Mouse (Mus musculus) megakaryocyte, embryonic 14.5 days (primary cell): ENCODE results near the gene Zfp316. TPM values are rescaled to one million over a fixed set of nuclear protein-coding genes. Genes with fewer than 3 reads are reported as not detected.

ENCODE experiments used
- H3K27me3 ChIP-seq: replicated peaks from 2 replicates; pipeline ENCODE3; 2012; ENCODE audit warnings: inconsistent platforms
- H3K36me3 ChIP-seq: replicated peaks from 2 replicates; pipeline ENCODE3; 2012; ENCODE audit warnings: low read length, inconsistent platforms, mixed read lengths
- H3K4me1 ChIP-seq: 2 replicates; pipeline ENCODE4 v1.6.1; 2012; ENCODE audit warnings: inconsistent platforms
- H3K4me3 ChIP-seq: replicated peaks from 2 replicates; pipeline ENCODE3; 2012; ENCODE audit warnings: moderate library complexity, mild to moderate bottlenecking, inconsistent platforms
- H3K9me3 ChIP-seq: 2 replicates; pipeline ENCODE4 v1.6.1; 2012; ENCODE audit warnings: inconsistent platforms
- FLI1 ChIP-seq: IDR thresholded peaks from 2 replicates; pipeline ENCODE4 v1.6.1; 2012; ENCODE audit warnings: low read length, inconsistent platforms, mixed read lengths
- GATA1 ChIP-seq: IDR thresholded peaks from 3 replicates; pipeline ENCODE4 v1.6.1; 2012; ENCODE audit warnings: mixed read lengths, low read length, inconsistent platforms, borderline replicate concordance
- polyA plus RNA-seq: library from polyadenylated mRNA; stranded (reverse); fragments of >175 nt; gene quantifications from 2 replicates; pipeline ENCODE4 v1.2.3, GENCODE M21; 2012; ENCODE audit warnings: low replicate concordance; ENCODE audit not compliant: insufficient read depth

Gene Zfp316
- polyA plus RNA-seq, result 1.1 and 1.7 TPM in 2 replicates

DNA sequence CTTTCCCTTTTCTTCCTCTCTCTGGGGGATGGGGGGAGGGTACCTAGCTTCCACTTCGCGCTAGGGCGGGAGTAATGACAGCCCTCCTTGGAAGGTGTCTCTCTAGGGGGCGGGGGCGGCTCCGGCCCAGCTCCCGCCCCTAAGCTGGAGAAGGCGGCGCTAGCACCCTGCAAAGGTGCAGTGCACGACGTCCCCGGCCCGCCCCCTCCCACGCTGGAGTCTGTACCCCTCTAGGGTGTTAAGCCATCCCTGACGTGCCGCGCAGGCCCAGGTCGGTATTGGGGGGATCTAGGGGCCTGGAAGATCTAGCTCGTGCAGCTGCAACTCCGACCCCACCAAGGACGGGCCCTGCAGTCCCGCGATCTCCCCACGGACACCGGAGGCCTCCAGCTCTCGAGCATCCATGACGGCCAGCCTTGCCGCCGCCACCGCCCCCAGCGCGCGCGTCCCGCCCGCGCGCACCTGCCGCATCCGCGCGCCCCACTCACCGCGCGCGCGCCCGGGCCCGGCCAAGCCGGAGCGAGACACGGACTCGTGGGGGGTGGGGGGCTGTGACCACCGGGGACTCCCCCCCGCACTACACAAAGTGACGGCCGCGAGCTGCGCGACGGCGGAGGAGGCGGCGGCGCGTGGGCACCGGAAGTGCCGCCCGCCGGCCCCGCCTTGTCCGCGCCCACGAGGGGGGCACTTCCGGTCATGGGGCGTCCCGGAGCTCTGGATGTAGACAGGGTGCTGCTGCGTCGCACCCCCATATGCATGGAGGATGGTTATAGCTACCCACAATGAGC lies at the start of gene Zfp316:
TSS of gene Zfp316 (minus strand) at position 660 of the 788 bp plus-strand sequence.
- Histone ChIP-seq H3K27me3 (peaks cover 73% of the 10 kb centered on the region), H3K4me3 (peak within 1 kb of the TSS; percentile 97), H3K4me1 (peaks cover 44% of the 10 kb centered on the region), H3K36me3 (no peaks in the 10 kb centered on the region), H3K9me3 (no peaks in the 10 kb centered on the region)
- TF ChIP-seq FLI1 (peak; percentile 81; the same call in 1 of the 2 replicates), GATA1 (no peak)

DNA sequence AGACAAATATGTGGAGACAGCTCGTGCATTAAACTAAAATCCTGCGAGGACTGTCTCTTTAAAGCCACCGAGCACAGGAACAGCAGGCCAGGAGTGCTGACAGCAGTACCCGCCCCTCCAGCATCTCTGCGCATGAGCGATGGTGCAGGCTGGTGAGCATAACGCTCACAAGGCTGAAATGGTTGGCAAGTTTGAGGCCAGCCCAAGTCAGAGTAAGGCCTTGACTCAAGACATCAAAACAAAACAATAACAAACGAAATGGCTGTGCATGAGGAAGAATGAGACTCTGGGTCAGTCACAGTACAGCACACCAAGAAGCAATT lies 47.4 kb upstream of the Zfp316 start:
- TF ChIP-seq FLI1 (no peak), GATA1 (no peak)
- peaks cover 38% of the 10 kb centered on the region for H3K4me1 ChIP-seq
- no peaks in the 10 kb centered on the region for H3K9me3 ChIP-seq
- no peak overlapping the region for H3K4me3 ChIP-seq
- H3K36me3 ChIP-seq, result peaks cover 78% of the 10 kb centered on the region
- no peaks in the 10 kb centered on the region for H3K27me3 ChIP-seq

GRCm38 (mm10) chr5:143316605-143317287 lies 46.9 kb upstream of the Zfp316 start:
- H3K9me3 ChIP-seq, result no peaks in the 10 kb centered on the region
- peaks cover 78% of the 10 kb centered on the region for H3K36me3 ChIP-seq
- TF ChIP-seq GATA1, result no peak
- TF ChIP-seq FLI1, result no peak
- H3K4me1 ChIP-seq, result peaks cover 42% of the 10 kb centered on the region
- no peak overlapping the region for H3K4me3 ChIP-seq
- H3K27me3 ChIP-seq, result no peaks in the 10 kb centered on the region

DNA sequence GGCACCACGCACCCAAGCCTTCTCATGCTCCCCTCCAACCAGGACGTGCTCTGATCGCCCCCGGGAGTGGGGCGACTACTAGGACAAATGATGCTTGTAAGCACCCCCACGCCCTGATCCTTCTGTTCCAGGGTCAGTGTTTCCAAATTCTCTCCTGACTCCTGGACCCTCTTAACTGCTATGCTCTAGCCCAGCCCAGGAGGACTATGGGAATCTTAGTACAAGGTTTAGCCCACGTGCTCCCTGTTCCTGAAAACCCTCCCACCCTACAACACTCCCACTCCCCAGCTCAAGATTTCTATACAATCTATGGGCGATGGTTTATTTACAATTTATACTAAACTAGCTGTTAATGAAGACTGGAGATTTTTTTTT lies 45.7 kb upstream of the Zfp316 start:
- H3K4me3 ChIP-seq, result peak overlapping the region; percentile 99
- peaks cover 78% of the 10 kb centered on the region for H3K36me3 ChIP-seq
- no peaks in the 10 kb centered on the region for H3K27me3 ChIP-seq
- peaks cover 50% of the 10 kb centered on the region for H3K4me1 ChIP-seq
- H3K9me3 ChIP-seq, result no peaks in the 10 kb centered on the region
- TF ChIP-seq FLI1, result no peak

DNA sequence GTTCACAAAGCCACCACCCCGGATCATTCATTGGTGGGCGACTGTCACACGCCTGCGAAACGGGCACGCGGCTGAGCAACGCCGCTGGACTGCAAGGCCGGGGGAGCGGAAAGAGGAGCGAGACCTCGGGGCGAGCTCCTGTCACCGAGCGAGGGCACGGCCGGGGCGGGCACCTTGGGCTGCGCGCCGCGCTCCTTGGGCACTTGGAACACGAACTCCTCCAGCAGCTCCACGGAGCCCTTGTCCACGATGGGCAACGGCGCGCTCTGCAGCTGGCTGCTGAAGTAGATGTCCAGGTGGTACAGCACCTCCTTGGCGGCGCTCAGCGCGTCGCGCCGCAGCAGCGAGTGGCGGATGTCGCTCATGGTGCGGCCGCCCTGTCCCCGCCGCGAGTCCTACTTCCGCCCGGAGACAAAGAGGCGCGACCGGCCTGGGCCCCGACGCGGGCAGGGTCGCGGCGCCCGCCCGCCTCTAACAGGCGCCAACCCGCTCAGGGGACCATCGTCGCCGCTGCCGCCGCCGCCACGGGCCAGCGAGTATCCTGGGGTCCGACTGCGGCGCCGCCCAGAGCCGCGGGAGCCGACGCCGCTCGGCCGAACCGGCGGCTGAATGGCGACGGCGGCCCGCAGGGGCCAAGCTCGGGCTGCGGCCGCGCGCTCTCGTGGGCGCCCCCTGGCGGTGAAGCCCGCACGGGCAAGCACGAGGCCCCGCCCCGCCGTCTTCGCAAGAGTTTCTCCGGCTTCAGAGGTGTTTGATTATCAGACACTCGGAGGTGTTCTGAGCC lies 45.1 kb upstream of the Zfp316 start, which contains the start of gene E130309D02Rik:
TSS of gene E130309D02Rik (minus strand) at position 631 of the 784 bp plus-strand sequence.
- no peaks in the 10 kb centered on the region for H3K9me3 ChIP-seq
- peaks cover 56% of the 10 kb centered on the region for H3K4me1 ChIP-seq
- no peak for TF ChIP-seq FLI1
- peaks cover 78% of the 10 kb centered on the region for H3K36me3 ChIP-seq
- no peaks in the 10 kb centered on the region for H3K27me3 ChIP-seq
- H3K4me3 ChIP-seq, result peak within 1 kb of the TSS; percentile 99

DNA sequence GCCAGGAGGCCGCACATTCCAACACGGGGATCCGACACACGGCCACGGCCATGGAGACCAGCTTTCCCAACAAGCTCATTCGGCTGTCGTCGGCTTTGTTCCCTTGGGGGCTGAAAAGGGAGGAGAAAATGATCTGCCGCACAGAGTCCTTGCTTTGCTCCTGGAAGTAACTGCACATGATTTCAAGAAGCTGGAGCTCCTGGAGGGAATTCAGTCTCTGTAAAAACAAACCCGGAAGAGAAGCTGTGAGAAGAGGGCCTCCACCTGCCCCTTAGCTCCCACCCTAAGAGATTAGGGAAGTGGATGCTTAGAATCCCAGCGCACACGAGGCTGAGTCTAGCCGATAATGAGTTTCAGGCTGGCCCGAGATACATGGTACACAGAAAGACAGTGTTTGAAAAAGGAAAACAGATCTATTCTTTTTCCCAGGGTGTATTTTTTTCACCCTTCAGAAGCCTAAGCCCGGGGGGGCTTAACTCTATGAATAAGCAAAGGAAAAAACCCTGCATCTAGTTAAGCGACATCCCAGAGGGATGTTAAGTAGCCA lies 44.4 kb upstream of the Zfp316 start:
- Histone ChIP-seq H3K4me1 (peaks cover 62% of the 10 kb centered on the region), H3K9me3 (no peaks in the 10 kb centered on the region), H3K36me3 (peaks cover 78% of the 10 kb centered on the region), H3K4me3 (peak overlapping the region; percentile 99), H3K27me3 (no peaks in the 10 kb centered on the region)
- TF ChIP-seq GATA1, result no peak
- no peak for TF ChIP-seq FLI1

- no peak overlapping the region for H3K4me3 ChIP-seq
Measured at GRCm38 (mm10) chr5:143311886-143312285, 42.1 kb upstream of the Zfp316 start.

DNA sequence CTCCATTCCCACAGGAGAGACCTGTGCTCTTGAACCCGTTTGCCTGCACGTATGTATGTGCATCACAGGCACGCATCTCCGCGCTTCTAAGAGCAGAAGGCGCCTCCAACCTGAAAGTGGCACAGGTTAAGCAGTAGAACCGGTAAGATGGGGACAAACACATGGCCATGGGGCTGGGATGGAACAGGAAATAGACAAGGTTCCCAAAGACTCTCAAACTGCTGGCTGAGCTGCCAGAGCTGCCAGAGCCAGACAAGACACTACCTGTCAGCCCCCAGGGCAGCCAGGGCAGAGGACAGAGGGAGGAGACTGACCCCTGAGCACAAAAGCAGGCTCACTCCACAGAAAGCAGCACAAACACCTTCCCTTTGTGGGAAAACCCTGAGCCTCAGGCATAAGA lies 40.1 kb upstream of the Zfp316 start:
- Histone ChIP-seq H3K4me3 (no peak overlapping the region), H3K36me3 (peaks cover 86% of the 10 kb centered on the region), H3K9me3 (no peaks in the 10 kb centered on the region), H3K4me1 (peaks cover 72% of the 10 kb centered on the region), H3K27me3 (no peaks in the 10 kb centered on the region)
- TF ChIP-seq FLI1 (no peak), GATA1 (no peak)

More at GRCm38 (mm10) chr5:143311886-143312285, 42.1 kb upstream of the Zfp316 start:
- Histone ChIP-seq H3K4me1 (peaks cover 75% of the 10 kb centered on the region), H3K36me3 (peaks cover 78% of the 10 kb centered on the region), H3K9me3 (no peaks in the 10 kb centered on the region), H3K27me3 (no peaks in the 10 kb centered on the region)
- no peak for TF ChIP-seq GATA1
- TF ChIP-seq FLI1, result no peak

- no peak for TF ChIP-seq FLI1
- Histone ChIP-seq H3K36me3 (peaks cover 96% of the 10 kb centered on the region), H3K4me1 (peaks cover 74% of the 10 kb centered on the region), H3K4me3 (no peak overlapping the region), H3K9me3 (no peaks in the 10 kb centered on the region), H3K27me3 (no peaks in the 10 kb centered on the region)
Measured at GRCm38 (mm10) chr5:143308825-143309224, 39.0 kb upstream of the Zfp316 start.
